13 mouse cellular contexts compared by ENCODE assay signal in genomic region chrX:98617426-98617825, GRCm38 (mm10).
"Had no signal": no experiment of that assay in that cellular context is flagged by ENCODE, and none has a peak within 500 bp of the region (broad histone marks: within the 10 kb centered on the region; RNA-seq: fewer than 3 reads in every experiment).

No protein-coding gene starts in this region.

- H3K36me3 ChIP-seq: liver, embryonic 12.5 days; lung, embryonic 15.5 days had no signal

- H3K4me3 ChIP-seq: left cerebral cortex, adult 2 months; liver, embryonic 12.5 days; lung, embryonic 15.5 days; megakaryocyte, embryonic 14.5 days had no signal

- H3K9me3 ChIP-seq: liver, embryonic 12.5 days; lung, embryonic 15.5 days; megakaryocyte, embryonic 14.5 days had no signal

- H3K9ac ChIP-seq: liver, embryonic 12.5 days; lung, embryonic 15.5 days had no signal

- H3K27me3 ChIP-seq: liver, embryonic 12.5 days; lung, embryonic 15.5 days; megakaryocyte, embryonic 14.5 days had no signal

- H3K27ac ChIP-seq: left cerebral cortex, adult 2 months; liver, embryonic 12.5 days; lung, embryonic 15.5 days; macrophage had no signal

- H3K4me1 ChIP-seq: liver, embryonic 12.5 days; lung, embryonic 15.5 days; megakaryocyte, embryonic 14.5 days had no signal

- ATAC-seq: liver, embryonic 12.5 days; midbrain, embryonic 16.5 days had no signal

- H3K4me2 ChIP-seq: liver, embryonic 12.5 days; lung, embryonic 15.5 days; midbrain, embryonic 11.5 days had no signal

- DNase-seq: kidney, postnatal 25 days; lung, postnatal 14 days; right cerebral cortex, adult 18-20 months; right cerebral cortex, postnatal 25 days; thymus, adult 18-20 months; thymus, postnatal 14 days had no signal
